ENCODE assay signal across 8 mouse cellular contexts in genomic region chr10:79986232-79986878, GRCm38 (mm10). TPM values are rescaled to one million over a fixed set of nuclear protein-coding genes. Genes with fewer than 3 reads are reported as not detected.
DNase-seq lines count a peak whose midpoint lies in the region; ATAC-seq and TF ChIP-seq lines count a peak whose summit lies in the region.

No protein-coding gene starts in this region.

- 10% methylated on average over 6 of the region's 6 CpGs for WGBS in intestine, postnatal 0 days
- WGBS in midbrain, embryonic 10.5 days, result 42% methylated on average over 6 of the region's 6 CpGs

- H3K4me3 ChIP-seq in intestine, postnatal 0 days (ENCODE audit: low read depth, low read length), result peak overlapping the region; percentile 70; the same call in 1 of the 2 replicates
- peak overlapping the region; percentile 81 for H3K4me3 ChIP-seq in midbrain, embryonic 10.5 days

- intact Hi-C loops in left cerebral cortex, postnatal 25 days (cut with DNase I), result loop anchor here (5.0 kb wide), 1 partner anchor 66 kb away; no protein-coding TSS in a partner anchor

- H3K27ac ChIP-seq in intestine, postnatal 0 days (ENCODE audit: low read depth, low read length), result peak overlapping the region; percentile 96
- peak overlapping the region; percentile 91; the same call in 1 of the 2 replicates for H3K27ac ChIP-seq in midbrain, embryonic 10.5 days (replicated peaks)

- TF ChIP-seq CTCF in intestine, postnatal 0 days (IDR thresholded peaks at IDR 0.05; ENCODE audit: low read depth), result no peak

- H3K4me2 ChIP-seq in intestine, postnatal 0 days (replicated peaks; ENCODE audit: low read depth), result peak overlapping the region; percentile 88

- no peak for ATAC-seq in intestine, postnatal 0 days

- peak; percentile 46 for DNase-seq in kidney, adult 9 months
- DNase-seq in kidney, adult 8-10 months, result no peak
- DNase-seq in brain, adult 2 months (ENCODE audit: low read depth, low spot score), result peak; percentile 27
- peak; percentile 53 for DNase-seq in gastrocnemius, postnatal 10 days
- no peak for DNase-seq in midbrain, embryonic 10.5 days (ENCODE audit: low spot score)
- no peak for DNase-seq in left cerebral cortex, postnatal 25 days (ENCODE audit: low spot score in 2 of 2)
- DNase-seq in frontal cortex, postnatal 10 days (ENCODE audit: low spot score in 2 of 2), result no peak

- H3K9ac ChIP-seq in intestine, postnatal 0 days (ENCODE audit: low read depth, low read length), result peak overlapping the region; percentile 67

- no peaks in the 10 kb centered on the region for H3K27me3 ChIP-seq in intestine, postnatal 0 days (replicated peaks; ENCODE audit: control insufficient read depth, insufficient read depth, low read length)
- peaks cover 53% of the 10 kb centered on the region for H3K27me3 ChIP-seq in midbrain, embryonic 10.5 days (ENCODE audit: low read depth, poor library complexity, severe bottlenecking)

- H3K36me3 ChIP-seq in intestine, postnatal 0 days (ENCODE audit: control insufficient read depth, insufficient read depth), result no peaks in the 10 kb centered on the region
- H3K36me3 ChIP-seq in midbrain, embryonic 10.5 days, result peaks cover 16% of the 10 kb centered on the region

- 0 out of 2 replicates have a peak, but pooled peaks cover 5% of the 10 kb centered on the region for H3K4me1 ChIP-seq in intestine, postnatal 0 days (replicated peaks; ENCODE audit: control insufficient read depth, insufficient read depth, low read length)
- peaks cover 67% of the 10 kb centered on the region for H3K4me1 ChIP-seq in midbrain, embryonic 10.5 days

- no peaks in the 10 kb centered on the region for H3K9me3 ChIP-seq in intestine, postnatal 0 days (ENCODE audit: control insufficient read depth)
- peaks cover 7% of the 10 kb centered on the region for H3K9me3 ChIP-seq in midbrain, embryonic 10.5 days (replicated peaks)

RNA-seq across cellular contexts. Expression of gene Cnn2, which starts 2.0 kb away (rescaled TPM):
- total RNA-seq in gastrocnemius, postnatal 10 days (2021), result 10 to 100 TPM; 26.1 to 38.6 TPM
- 109 and 117 TPM in 2 replicates for polyA plus RNA-seq in intestine, postnatal 0 days (2015; fragmentation: Nextera tagmentation; extraction: Ambion mirVana)
- polyA plus RNA-seq in midbrain, embryonic 10.5 days (2016; fragmentation: Nextera tagmentation; extraction: Ambion mirVana), result 198 and 199 TPM in 2 replicates
- 1 to 10 TPM; 6.0 to 8.2 TPM for total RNA-seq in left cerebral cortex, postnatal 25 days (2021)

RNA-seq across cellular contexts. Expression of gene Tmem259, which starts 2.2 kb away (rescaled TPM):
- total RNA-seq in gastrocnemius, postnatal 10 days (2021), result 10 to 100 TPM; 85.5 to 90.8 TPM
- polyA plus RNA-seq in intestine, postnatal 0 days (2015; fragmentation: Nextera tagmentation; extraction: Ambion mirVana), result 24.7 and 25.3 TPM in 2 replicates
- 11.0 TPM in 2 replicates for polyA plus RNA-seq in midbrain, embryonic 10.5 days (2016; fragmentation: Nextera tagmentation; extraction: Ambion mirVana)
- 100 to 1,000 TPM; 123 to 124 TPM for total RNA-seq in left cerebral cortex, postnatal 25 days (2021)

RNA-seq across cellular contexts. Expression of gene Abca7, which starts 9.9 kb away (rescaled TPM):
- total RNA-seq in gastrocnemius, postnatal 10 days (2021), result 1 to 10 TPM; 3.2 to 4.2 TPM
- polyA plus RNA-seq in intestine, postnatal 0 days (2015; fragmentation: Nextera tagmentation; extraction: Ambion mirVana), result 2.2 and 2.5 TPM in 2 replicates
- 3.2 and 4.8 TPM in 2 replicates for polyA plus RNA-seq in midbrain, embryonic 10.5 days (2016; fragmentation: Nextera tagmentation; extraction: Ambion mirVana)
- total RNA-seq in left cerebral cortex, postnatal 25 days (2021), result 10 to 100 TPM; 10.9 to 12.3 TPM

RNA-seq across cellular contexts. Expression of gene Grin3b, which starts 15.8 kb away (rescaled TPM):
- under 1 TPM; 0.14 to 0.38 TPM for total RNA-seq in gastrocnemius, postnatal 10 days (2021)
- 0.08 and 0.17 TPM in 2 replicates for polyA plus RNA-seq in intestine, postnatal 0 days (2015; fragmentation: Nextera tagmentation; extraction: Ambion mirVana)
- 0.25 and 0.30 TPM in 2 replicates for polyA plus RNA-seq in midbrain, embryonic 10.5 days (2016; fragmentation: Nextera tagmentation; extraction: Ambion mirVana)
- total RNA-seq in left cerebral cortex, postnatal 25 days (2021), result under 1 TPM; 0.14 to 0.23 TPM

RNA-seq across cellular contexts. Expression of gene Wdr18, which starts 26.4 kb away (rescaled TPM):
- 10 to 100 TPM; 18.0 to 21.8 TPM for total RNA-seq in gastrocnemius, postnatal 10 days (2021)
- polyA plus RNA-seq in intestine, postnatal 0 days (2015; fragmentation: Nextera tagmentation; extraction: Ambion mirVana), result 41.9 and 44.0 TPM in 2 replicates
- polyA plus RNA-seq in midbrain, embryonic 10.5 days (2016; fragmentation: Nextera tagmentation; extraction: Ambion mirVana), result 136 and 155 TPM in 2 replicates
- 10 to 100 TPM; 41.1 to 49.9 TPM for total RNA-seq in left cerebral cortex, postnatal 25 days (2021)

Comparison
In these comparisons a context has a peak if more than half of its experiments do, and no peak if none do; other contexts are left out.
1. DNase-seq: peak in kidney, adult 9 months (single experiment), brain, adult 2 months (single experiment) and gastrocnemius, postnatal 10 days (single experiment); none in kidney, adult 8-10 months (0 of 2), midbrain, embryonic 10.5 days (single experiment), left cerebral cortex, postnatal 25 days (0 of 2) and frontal cortex, postnatal 10 days (0 of 2).